In the genomic region with DNA sequence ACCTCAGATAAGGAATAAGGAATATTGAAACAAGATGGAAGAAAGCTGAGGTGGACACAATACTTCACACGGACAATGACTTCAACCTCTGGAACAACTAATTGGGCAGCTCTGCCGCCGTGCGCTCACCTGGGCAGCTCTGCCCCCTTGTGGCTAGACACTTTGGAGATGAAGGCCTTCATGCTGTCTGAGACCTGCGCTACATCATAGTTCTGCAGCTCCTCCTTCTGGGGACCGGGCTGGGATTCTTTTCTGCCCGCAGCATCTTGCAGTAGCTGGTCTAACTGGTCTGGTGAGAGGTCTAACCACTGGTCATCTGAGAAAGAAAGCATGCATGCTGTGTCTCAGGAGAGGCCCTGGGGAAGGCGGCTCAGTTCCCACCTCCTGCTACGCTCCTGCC, we compare ENCODE assay signal across 9 mouse cellular contexts. TPM values are rescaled to one million over a fixed set of nuclear protein-coding genes. Genes with fewer than 3 reads are reported as not detected.
DNase-seq lines count a peak whose midpoint lies in the region; ATAC-seq and TF ChIP-seq lines count a peak whose summit lies in the region.
"Had no signal": no experiment of that assay in that cellular context is flagged by ENCODE, and none has a peak within 500 bp of the region (broad histone marks: within the 10 kb centered on the region; RNA-seq: fewer than 3 reads in every experiment).

No protein-coding gene starts in this region.

- H3K4me2 ChIP-seq in hindbrain, embryonic 11.5 days (replicated peaks; ENCODE audit: low read depth, low read length) = no peak overlapping the region
- no peak overlapping the region for H3K4me2 ChIP-seq in hindbrain, embryonic 16.5 days (ENCODE audit: low read length)
- H3K4me2 ChIP-seq: stomach, embryonic 15.5 days had no signal

- no peak overlapping the region for H3K4me3 ChIP-seq in hindbrain, embryonic 11.5 days (ENCODE audit: low read depth, low read length)
- no peak overlapping the region for H3K4me3 ChIP-seq in hindbrain, embryonic 16.5 days (ENCODE audit: low read length)
- H3K4me3 ChIP-seq in ES-E14 (ENCODE audit: insufficient read depth in 1 of 2, low read depth in 1 of 2, low read length in 2 of 2, poor library complexity in 1 of 2, severe bottlenecking in 1 of 2) = peak overlapping the region in 1 of 2 experiments; percentile 6; a peak in 1 of 4 replicates
- H3K4me3 ChIP-seq in embryonic fibroblast, embryonic 13.5 days (ENCODE audit: insufficient read depth, low read length) = no peak overlapping the region
- H3K4me3 ChIP-seq: stomach, embryonic 15.5 days had no signal

- TF ChIP-seq CTCF in embryonic fibroblast, embryonic 13.5 days (IDR thresholded peaks at IDR 0.05; ENCODE audit: borderline replicate concordance, insufficient read depth, low read length) = peak; percentile 40; the same call in 1 of the 2 replicates

- DNase-seq in hindbrain, embryonic 11.5 days (ENCODE audit: low spot score) = peak; percentile 11
- DNase-seq in ES-E14 (ENCODE audit: low read depth, low spot score) = peak; percentile 43
- peak; percentile 15 for DNase-seq in lung, postnatal 25 days (ENCODE audit: low spot score)
- no peak for DNase-seq in yolk sac, embryonic 10.5 days (ENCODE audit: low spot score)
- no peak for DNase-seq in left cerebral cortex, adult 9 months (ENCODE audit: low spot score in 2 of 2)

- no peaks in the 10 kb centered on the region for H3K27me3 ChIP-seq in hindbrain, embryonic 11.5 days (ENCODE audit: control insufficient read depth, insufficient read depth, low read length)
- H3K27me3 ChIP-seq in hindbrain, embryonic 16.5 days (replicated peaks; ENCODE audit: control insufficient read depth, insufficient read depth, low read length) = no peaks in the 10 kb centered on the region
- H3K27me3 ChIP-seq: stomach, embryonic 15.5 days had no signal

- no peak for TF ChIP-seq POLR2A in embryonic fibroblast, embryonic 13.5 days (IDR thresholded peaks at IDR 0.05; ENCODE audit: low read depth, low read length)

- WGBS in hindbrain, embryonic 11.5 days = 68% methylated on average over 9 of the region's 9 CpGs
- WGBS in hindbrain, embryonic 16.5 days = 78% methylated on average over 9 of the region's 9 CpGs

- in situ Hi-C loops in ES-E14 (cut with MboI; ENCODE audit: low sequenced_read_pairs in 2 of 2, unreplicated experiment in 2 of 2) = no loop called here

- no peak for ATAC-seq in hindbrain, embryonic 11.5 days (ENCODE audit: low FRiP score)
- no peak for ATAC-seq in hindbrain, embryonic 16.5 days
- ATAC-seq in inflammation-experienced regulatory T-cells, adult 6 months = no peak

- H3K4me1 ChIP-seq in hindbrain, embryonic 11.5 days (replicated peaks; ENCODE audit: control insufficient read depth, insufficient read depth, low read length) = no peaks in the 10 kb centered on the region
- no peaks in the 10 kb centered on the region for H3K4me1 ChIP-seq in hindbrain, embryonic 16.5 days (ENCODE audit: control insufficient read depth, insufficient read depth, low read depth, low read length)
- peaks cover 0 to 2% of the 10 kb centered on the region in 2 experiments; a peak in 1 of 4 replicates for H3K4me1 ChIP-seq in ES-E14 (ENCODE audit: control insufficient read depth in 2 of 2, insufficient read depth in 2 of 2, low read length in 2 of 2, poor library complexity in 1 of 2)
- H3K4me1 ChIP-seq in embryonic fibroblast, embryonic 13.5 days (ENCODE audit: control insufficient read depth, insufficient read depth, low read length) = no peaks in the 10 kb centered on the region
- H3K4me1 ChIP-seq: stomach, embryonic 15.5 days had no signal

- peaks cover 6% of the 10 kb centered on the region; the same call in 1 of the 2 replicates for H3K36me3 ChIP-seq in hindbrain, embryonic 11.5 days (ENCODE audit: control insufficient read depth, insufficient read depth, low read length)
- H3K36me3 ChIP-seq in hindbrain, embryonic 16.5 days (ENCODE audit: control insufficient read depth, insufficient read depth, low read length) = peaks cover 33% of the 10 kb centered on the region
- peaks cover 17% of the 10 kb centered on the region for H3K36me3 ChIP-seq in ES-E14 (ENCODE audit: control insufficient read depth, insufficient read depth, low read length, poor library complexity, severe bottlenecking)

- no peak overlapping the region for H3K9ac ChIP-seq in hindbrain, embryonic 11.5 days (ENCODE audit: low read depth, low read length)
- H3K9ac ChIP-seq in hindbrain, embryonic 16.5 days (ENCODE audit: low read depth, low read length) = no peak overlapping the region
- no peak overlapping the region for H3K9ac ChIP-seq in ES-E14 (ENCODE audit: insufficient read depth, low read depth, low read length, poor library complexity, severe bottlenecking)
- H3K9ac ChIP-seq: stomach, embryonic 15.5 days had no signal

- no peak overlapping the region for H3K27ac ChIP-seq in hindbrain, embryonic 11.5 days (ENCODE audit: low read depth, low read length)
- H3K27ac ChIP-seq in hindbrain, embryonic 16.5 days (ENCODE audit: low read depth, low read length) = no peak overlapping the region
- no peak overlapping the region for H3K27ac ChIP-seq in ES-E14 (ENCODE audit: insufficient read depth, low read depth, low read length, poor library complexity, severe bottlenecking)
- H3K27ac ChIP-seq in embryonic fibroblast, embryonic 13.5 days (ENCODE audit: insufficient read depth, low read length) = no peak overlapping the region
- H3K27ac ChIP-seq: stomach, embryonic 15.5 days had no signal

- no peaks in the 10 kb centered on the region for H3K9me3 ChIP-seq in hindbrain, embryonic 11.5 days (ENCODE audit: control insufficient read depth, low read length)
- no peaks in the 10 kb centered on the region for H3K9me3 ChIP-seq in hindbrain, embryonic 16.5 days (ENCODE audit: control insufficient read depth, low read length)
- H3K9me3 ChIP-seq in ES-E14 (ENCODE audit: control insufficient read depth, insufficient read depth, low read depth, low read length) = no peaks in the 10 kb centered on the region
- H3K9me3 ChIP-seq: stomach, embryonic 15.5 days had no signal

TF ChIP-seq in ES-E14, 5 proteins besides CTCF, POLR2A, EP300 and RAD21:
- TF ChIP-seq ZC3H11A (IDR thresholded peaks at IDR 0.05; ENCODE audit: borderline replicate concordance, low read depth, low read length) (no peak), CHD2 (IDR thresholded peaks at IDR 0.05; ENCODE audit: low read depth, low read length) (no peak), MAFK (IDR thresholded peaks at IDR 0.05; ENCODE audit: insufficient read depth, low read depth, low read length) (no peak), HCFC1 (IDR thresholded peaks at IDR 0.05; ENCODE audit: borderline replicate concordance, insufficient read depth, low read length) (no peak), ZNF384 (IDR thresholded peaks at IDR 0.05; ENCODE audit: low read depth, low read length) (no peak)

RNA-seq across cellular contexts. Expression of a gene that starts 19.4 kb away (rescaled TPM):
- 64.0 and 69.0 TPM in 2 replicates for polyA plus RNA-seq in hindbrain, embryonic 11.5 days (2014; fragmentation: Nextera tagmentation; extraction: Ambion mirVana)
- 46.5 and 52.5 TPM in 2 replicates for polyA plus RNA-seq in hindbrain, embryonic 16.5 days (2015; fragmentation: Nextera tagmentation; extraction: Ambion mirVana)
- total RNA-seq in ES-E14 (2012; rRNA removed) = 35.1 and 53.5 TPM in 2 replicates
- polyA plus RNA-seq in embryonic fibroblast, embryonic 13.5 days (2011; ENCODE audit: insufficient read length, low read depth, missing spikeins) = 36.4 and 38.2 TPM in 2 replicates
- polyA plus RNA-seq in inflammation-experienced regulatory T-cells, adult 6 months (2017; shearing (Covaris generic)) = 10 to 100 TPM; 58.1 to 73.3 (median 63.9) TPM

RNA-seq across cellular contexts. Expression of a gene that starts 19.5 kb away (rescaled TPM):
- polyA plus RNA-seq in hindbrain, embryonic 11.5 days (2014; fragmentation: Nextera tagmentation; extraction: Ambion mirVana) = 56.5 and 61.9 TPM in 2 replicates
- polyA plus RNA-seq in hindbrain, embryonic 16.5 days (2015; fragmentation: Nextera tagmentation; extraction: Ambion mirVana) = 40.1 and 40.4 TPM in 2 replicates
- 18.0 and 19.6 TPM in 2 replicates for total RNA-seq in ES-E14 (2012; rRNA removed)
- 34.2 and 39.7 TPM in 2 replicates for polyA plus RNA-seq in embryonic fibroblast, embryonic 13.5 days (2011; ENCODE audit: insufficient read length, low read depth, missing spikeins)
- 10 to 100 TPM; 49.6 to 75.9 (median 55.1) TPM for polyA plus RNA-seq in inflammation-experienced regulatory T-cells, adult 6 months (2017; shearing (Covaris generic))

RNA-seq across cellular contexts. Expression of a gene that starts 34.0 kb away (rescaled TPM):
- polyA plus RNA-seq in hindbrain, embryonic 11.5 days (2014; fragmentation: Nextera tagmentation; extraction: Ambion mirVana) = 9.3 and 12.4 TPM in 2 replicates
- 15.8 and 16.4 TPM in 2 replicates for polyA plus RNA-seq in hindbrain, embryonic 16.5 days (2015; fragmentation: Nextera tagmentation; extraction: Ambion mirVana)
- total RNA-seq in ES-E14 (2012; rRNA removed) = 9.4 and 13.7 TPM in 2 replicates
- 10.4 and 11.1 TPM in 2 replicates for polyA plus RNA-seq in embryonic fibroblast, embryonic 13.5 days (2011; ENCODE audit: insufficient read length, low read depth, missing spikeins)
- polyA plus RNA-seq in inflammation-experienced regulatory T-cells, adult 6 months (2017; shearing (Covaris generic)) = 10 to 100 TPM; 16.1 to 34.0 (median 20.0) TPM

RNA-seq across cellular contexts. Expression of a gene that starts 59.5 kb away (rescaled TPM):
- 0.15 TPM in 1 of 2 replicates, not detected in the other for polyA plus RNA-seq in hindbrain, embryonic 11.5 days (2014; fragmentation: Nextera tagmentation; extraction: Ambion mirVana)
- 0.09 TPM in 1 of 2 replicates, not detected in the other for polyA plus RNA-seq in hindbrain, embryonic 16.5 days (2015; fragmentation: Nextera tagmentation; extraction: Ambion mirVana)
- 0.26 TPM in 1 of 2 replicates, not detected in the other for total RNA-seq in ES-E14 (2012; rRNA removed)
- not detected in 2 replicates for polyA plus RNA-seq in embryonic fibroblast, embryonic 13.5 days (2011; ENCODE audit: insufficient read length, low read depth, missing spikeins)
- not detected for polyA plus RNA-seq in inflammation-experienced regulatory T-cells, adult 6 months (2017; shearing (Covaris generic))

Comparison
In these comparisons a context has a peak if more than half of its experiments do, and no peak if none do; other contexts are left out.
1. DNase-seq: peak in hindbrain, embryonic 11.5 days (single experiment), ES-E14 (single experiment) and lung, postnatal 25 days (single experiment); none in yolk sac, embryonic 10.5 days (single experiment) and left cerebral cortex, adult 9 months (0 of 2).